Mouse (Mus musculus): ENCODE measurements around the gene Ankrd6. TPM values are rescaled to one million over a fixed set of nuclear protein-coding genes. Genes with fewer than 3 reads are reported as not detected.
"Not testable (repeated sequence)": the region's sequence is repeated elsewhere in the genome, so short reads cannot be mapped to it uniquely, and the experiment has no call there.

The Ankrd6 gene
- 1 to 10 TPM in 1 of 2 experiments, under 1 TPM in 1; 0.99 to 1.4 TPM for polyA plus RNA-seq (2017; shearing (Covaris generic))

DNA sequence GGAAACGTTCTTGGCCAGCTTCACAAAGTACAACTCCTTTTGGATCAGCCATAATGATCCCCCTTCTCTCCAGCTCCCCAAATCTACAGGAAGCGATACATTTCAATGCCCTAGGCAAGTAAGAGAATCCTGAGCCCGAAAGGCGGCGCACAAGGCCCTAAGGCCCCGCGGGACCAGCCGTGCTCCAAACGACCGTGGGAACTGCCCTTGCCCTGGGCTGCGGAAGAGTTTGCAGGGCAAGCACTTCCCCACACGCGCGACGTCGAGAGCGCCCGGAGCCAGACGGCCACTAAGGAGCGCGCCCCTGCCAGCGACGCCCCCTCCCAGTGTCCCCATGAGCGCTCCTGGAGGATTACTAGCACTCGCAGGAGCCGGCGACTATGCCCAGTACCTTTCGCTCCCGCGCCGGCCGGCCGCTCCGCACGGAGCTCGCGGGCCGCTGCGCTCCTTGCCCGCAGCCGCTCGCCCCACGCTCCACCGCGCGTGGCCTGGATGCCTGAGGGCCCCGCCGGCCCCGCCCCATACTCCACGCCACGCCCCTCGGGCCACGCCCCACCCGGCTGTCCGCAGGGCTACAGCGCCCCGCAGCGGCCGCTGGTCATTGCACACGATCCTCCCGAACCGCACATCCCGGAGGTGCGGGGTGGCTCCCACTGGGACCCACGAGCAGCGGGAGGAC, at the start of gene Ankrd6:
Gene Ankrd6, minus strand, starts transcription at position 486 of the 679 bp plus-strand sequence.
- peak; percentile 83 for ATAC-seq

DNA sequence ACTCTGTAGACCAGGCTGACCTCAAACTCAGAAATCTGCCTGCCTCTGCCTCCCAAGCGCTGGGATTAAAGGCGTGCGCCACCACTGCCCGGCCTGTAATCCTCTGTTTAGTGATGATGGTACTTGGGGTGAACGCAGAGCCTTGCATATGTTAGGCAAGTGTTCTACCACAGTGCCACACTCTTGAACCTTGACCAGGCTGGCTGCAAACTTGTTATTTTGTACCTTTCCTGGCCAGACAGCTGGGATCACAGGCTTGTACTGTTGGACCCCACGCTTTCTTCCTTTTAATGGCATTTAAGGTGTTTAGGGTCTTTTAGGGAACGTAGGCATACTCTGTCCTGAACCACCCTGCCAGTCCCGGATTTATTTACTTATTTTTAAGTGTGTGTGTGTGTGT, 48.4 kb upstream of the Ankrd6 start:
- ATAC-seq = no peak

DNA sequence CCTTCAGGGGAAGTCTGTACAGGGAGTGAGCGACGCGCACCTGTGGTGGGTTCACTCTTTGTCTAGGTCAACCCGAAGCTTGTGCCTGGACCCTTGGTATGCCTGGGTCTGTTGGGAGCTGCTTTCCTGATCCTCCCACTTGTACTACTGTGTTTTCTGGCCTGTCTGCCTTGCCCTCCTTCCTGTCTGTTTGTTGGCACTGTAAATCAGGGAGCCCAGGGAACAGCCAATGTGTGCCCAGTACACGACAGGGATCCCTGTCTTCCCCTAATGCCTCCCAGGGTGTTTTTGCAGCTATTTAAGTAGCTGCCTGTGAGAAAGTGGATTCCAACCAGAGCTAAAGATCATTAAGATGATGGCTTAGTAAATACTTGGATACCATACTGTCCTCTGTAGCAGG, 46.9 kb upstream of the Ankrd6 start:
- no peak for ATAC-seq

DNA sequence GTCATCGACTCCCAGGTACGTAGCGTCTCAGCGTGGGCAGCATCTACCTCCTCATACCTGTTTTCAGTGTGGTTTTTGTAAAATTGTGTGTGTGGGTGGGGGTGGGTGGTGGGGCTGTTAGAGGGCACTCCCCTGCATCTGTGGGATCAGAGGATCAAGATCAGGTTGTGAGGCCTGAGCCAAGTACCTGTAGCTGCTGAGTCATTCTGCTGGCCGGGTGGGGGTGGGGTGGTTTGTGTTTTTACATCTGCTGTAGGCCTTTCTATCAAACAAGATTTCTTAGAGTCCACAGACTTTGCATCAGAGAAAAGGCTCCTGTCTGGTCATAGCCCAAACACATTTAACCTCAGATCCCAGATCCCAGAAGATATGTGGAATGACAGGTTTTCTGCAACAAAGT, 45.4 kb upstream of the Ankrd6 start:
- no peak for ATAC-seq

DNA sequence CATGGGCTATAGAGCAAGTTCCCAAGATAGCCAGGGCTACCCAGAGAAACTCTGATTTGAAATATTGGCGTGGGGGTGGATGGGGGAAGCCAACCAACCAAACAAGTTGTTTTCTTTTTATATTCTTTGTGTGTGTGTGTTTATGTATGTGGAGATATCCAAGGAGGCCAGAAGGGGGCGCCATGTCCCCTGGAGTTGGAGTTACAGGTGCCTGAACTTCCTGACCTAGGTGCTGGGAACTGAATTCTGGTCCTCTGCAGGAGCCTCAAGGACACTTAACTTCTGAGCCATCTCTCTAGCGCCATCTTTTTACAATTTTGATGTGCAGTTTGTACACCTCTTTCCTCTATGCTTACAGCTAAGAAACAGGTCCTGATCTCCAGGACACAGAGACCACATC, 43.5 kb upstream of the Ankrd6 start:
- no peak for ATAC-seq

DNA sequence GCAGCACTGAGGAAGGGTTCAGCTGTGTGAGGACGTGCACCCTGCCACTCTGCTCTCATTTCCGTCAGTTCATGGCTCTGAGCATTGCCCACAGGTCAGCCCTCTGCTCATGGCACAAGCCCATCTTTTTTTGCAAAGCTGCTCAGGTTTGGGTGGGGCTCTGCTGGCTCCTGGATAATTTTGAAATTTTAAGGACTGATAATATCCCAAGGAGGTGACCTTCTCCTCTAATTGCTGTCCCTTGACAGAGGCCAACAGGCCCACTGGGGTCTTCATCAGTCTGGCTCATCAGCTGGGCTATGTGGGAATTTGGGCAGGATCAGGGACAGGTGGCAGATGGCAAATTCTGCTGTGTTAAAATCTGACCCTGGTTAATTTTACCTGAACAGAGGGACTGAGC, 38.7 kb upstream of the Ankrd6 start:
- ATAC-seq = no peak

DNA sequence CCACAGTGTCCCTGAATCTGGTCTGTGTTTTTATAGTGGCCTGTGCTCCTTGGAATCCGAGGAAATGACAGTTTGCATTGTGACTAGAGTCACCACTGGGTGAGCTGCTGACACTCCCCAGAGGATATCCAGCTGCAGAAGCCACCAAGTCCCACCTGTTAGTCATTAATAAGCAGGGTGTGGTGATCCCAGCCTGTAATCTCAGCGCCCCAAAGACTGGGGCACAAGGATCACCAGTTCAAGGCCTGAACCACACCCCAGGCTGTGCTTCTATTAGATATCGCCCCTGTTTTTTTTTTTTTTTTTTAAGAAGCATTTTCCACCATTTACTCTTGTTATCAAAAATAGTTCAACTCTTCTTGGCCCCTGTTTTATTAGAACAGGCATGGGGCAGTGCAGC, 36.4 kb upstream of the Ankrd6 start:
- no peak for ATAC-seq

DNA sequence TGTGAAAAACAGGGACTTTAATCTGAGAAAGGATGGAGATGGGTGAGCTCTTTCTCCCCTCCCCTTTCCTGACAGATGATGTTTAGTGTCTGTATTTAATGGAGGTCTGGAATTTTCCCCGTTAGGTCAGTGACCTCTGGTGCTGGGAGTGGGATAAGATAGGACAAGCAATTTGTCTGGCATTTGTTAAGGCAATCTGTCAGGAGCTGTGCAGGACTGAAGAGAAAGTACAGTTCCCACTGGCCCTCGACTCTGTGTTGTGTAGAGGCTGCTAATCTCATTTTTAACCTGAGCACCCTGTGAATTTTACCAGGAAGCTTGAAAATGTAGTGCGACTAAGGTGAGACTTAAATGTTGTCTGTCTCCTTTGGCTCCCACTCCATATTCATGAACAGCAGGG, 35.0 kb upstream of the Ankrd6 start:
- ATAC-seq = no peak

DNA sequence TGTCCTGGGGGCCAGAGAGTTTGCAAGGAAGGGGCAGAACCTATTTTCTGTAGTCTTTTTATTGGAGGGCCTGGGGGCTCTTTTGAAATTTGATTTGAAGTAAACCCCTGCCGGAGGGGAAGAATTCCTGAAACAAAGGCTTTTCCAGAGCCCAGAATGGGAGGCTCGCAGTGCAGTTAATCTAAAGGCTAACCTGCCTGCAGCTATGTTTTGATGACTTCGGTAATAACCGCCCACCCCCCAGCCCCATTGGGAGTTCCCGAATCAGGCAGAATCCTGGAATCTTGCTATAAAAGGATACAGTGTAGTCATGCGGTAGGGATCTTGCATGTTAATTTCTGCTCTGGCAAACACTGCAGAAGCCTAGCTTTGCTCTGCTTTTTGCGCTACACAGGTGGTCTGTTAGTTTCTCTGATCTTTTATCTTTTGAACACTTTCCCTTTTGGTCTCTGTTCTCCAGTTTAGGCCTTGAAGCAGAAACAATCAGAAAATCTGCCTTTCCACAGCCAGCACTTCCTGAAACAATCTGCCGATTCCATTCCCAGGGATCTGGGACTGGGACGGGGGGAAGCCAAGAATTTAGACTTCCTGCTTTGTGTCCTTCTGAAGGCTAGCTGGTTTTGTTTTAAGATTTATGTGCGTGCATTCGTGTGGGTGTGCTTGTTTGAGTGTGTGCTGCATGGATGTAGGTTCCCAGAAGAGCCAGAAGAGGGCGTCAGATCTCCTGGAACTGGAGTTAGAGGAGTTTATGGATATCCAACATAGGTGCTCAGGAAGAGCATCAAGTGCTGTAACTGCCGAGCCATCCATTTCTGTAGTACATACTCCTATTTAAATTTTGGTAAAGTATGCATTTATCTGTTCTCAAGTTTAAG, 34.4 kb upstream of the Ankrd6 start:
- no peak for ATAC-seq

DNA sequence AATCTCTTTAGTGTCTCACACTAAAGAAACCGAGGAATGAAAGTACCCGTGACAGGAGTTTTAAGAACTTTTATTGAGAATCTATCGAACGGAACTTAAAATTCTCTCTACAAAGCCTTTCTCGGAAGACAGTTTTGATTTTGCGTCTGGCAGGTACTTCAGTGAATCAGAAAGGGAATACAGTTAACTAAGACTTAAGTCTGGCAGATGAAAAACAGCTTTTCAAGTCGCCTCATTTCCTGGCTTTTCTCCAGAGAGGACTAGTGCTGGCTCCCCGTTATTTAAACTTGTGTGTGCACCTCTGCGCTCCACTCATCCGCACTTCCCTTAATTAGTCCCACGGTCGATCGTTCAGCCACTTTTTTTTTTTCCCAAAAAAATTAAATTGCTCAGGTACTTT, 33.6 kb upstream of the Ankrd6 start:
- ATAC-seq = no peak

DNA sequence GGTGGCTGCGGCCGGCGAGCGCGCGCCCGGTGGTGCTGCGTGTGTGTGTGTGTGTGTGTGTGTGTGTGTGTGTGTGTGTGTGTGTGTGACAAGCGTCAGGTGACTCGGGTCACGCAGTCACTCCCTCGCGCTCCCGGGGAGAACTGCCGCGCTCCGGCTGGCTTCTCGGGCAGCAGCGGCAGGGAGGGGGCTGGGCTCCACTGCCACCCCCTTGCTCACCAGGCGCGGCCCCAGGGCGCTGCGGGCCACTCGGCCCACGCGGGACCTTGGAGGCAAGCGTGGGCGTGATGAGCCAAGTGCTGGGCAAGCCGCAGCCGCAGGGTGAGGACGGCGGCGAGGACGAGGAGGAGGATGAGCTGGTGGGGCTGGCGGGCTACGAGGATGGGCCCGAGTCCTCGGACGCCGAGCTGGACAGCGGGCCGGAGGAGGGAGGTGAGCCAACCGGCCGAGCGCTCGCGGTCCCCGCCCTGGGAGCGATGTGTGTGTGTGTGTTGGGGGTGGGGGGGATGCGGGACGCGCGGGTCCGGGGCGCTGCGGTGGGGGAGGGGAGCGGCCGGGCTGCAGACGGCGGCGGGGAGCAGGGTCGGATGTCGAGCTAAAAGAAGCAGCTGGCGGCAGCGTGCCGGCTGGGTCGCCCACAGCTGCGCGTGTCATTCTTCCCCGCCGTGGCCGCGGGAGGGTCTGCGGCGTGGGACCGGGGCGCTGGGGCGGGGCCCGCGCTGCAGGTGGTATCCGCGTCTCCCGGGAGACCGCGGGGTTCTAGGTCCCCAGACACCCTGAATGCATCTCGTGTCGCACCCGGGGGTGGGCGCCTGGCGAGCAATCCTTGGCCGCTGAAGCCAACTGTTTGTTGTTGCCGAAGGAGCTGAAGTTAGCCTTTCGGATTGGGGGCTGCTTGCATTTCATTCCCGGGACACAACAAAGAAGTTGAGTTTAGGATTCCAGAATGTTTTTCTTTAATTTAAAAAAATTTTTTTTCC, 32.8 kb upstream of the Ankrd6 start:
- peak; percentile 50 for ATAC-seq

DNA sequence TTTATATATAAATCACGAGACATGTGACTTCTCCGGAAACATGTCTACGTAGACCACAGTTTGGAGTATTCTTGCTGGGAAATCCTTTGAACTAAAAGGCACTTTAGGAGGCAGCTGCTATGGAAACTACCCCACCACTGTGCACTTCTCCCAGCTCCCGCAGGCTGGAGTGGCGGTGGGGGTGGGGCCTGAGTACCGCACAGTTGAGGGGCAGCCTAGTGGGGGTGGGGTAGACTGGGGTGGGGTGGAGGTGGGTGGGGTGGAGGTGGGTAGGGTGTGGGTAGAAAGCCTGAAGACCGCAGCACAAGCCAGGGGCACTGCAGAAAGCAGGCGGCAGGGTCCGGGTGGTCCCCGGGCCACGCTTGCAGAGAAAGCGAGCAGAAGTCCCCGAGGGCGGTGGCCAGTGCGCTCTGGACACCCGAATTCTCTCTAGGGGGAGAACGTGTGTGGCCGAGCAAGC, 32.1 kb upstream of the Ankrd6 start, which contains the start of gene Rragd:
Gene Rragd, plus strand, starts transcription at position 322 of the 460 bp plus-strand sequence.
- peak; percentile 29 for ATAC-seq

DNA sequence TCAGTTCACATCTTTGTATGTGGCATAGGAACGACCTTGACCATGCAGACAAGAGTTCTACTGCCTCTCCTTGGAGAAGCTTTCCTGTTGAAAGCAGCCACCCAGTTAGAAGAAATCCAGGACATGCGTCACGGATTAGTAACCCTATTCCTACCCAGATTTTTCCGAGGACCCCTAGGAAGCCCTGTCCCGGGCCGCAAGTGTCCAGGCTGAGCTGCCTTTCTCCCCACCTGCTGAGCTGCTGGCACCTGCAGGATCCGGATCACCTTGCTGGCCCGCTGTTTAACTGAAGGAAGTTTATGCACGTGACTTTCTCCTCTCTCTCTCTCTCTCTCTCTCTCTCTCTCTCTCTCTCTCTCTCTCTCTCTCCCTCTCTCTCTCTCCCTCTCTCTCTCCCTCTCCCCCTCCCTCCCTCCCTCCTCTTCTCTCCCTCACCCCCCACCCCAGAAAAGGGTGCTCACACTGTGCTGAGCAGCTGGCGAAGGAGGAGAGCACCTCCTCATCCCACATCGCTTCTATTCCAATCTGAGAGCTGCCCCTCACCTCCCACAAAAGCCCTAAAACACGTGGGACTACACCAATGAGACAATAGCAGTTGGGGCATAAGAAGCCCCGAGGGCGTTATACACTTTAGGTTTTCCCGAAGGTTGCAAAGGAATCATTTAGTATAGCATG, 31.5 kb upstream of the Ankrd6 start:
- no peak for ATAC-seq

DNA sequence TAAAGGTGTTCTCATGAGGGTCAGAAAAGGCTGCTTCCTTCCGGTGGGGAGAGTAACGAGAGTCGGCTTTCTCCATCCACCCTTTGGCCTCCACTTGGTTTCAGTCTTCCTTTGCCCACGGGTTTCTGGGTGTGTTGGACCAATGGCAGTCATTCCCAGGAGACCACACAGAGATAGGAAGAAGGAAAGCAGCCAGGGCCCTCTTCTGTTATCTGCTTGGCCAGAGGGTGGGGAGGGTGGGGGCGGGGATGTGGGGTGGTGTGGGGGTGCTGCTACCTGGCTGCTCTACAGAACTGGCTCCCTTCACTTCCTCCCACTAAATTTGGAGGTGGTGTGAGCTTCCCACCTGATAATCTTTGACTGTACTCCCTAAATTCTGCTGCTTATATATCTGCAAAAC, 31.0 kb upstream of the Ankrd6 start:
- no peak for ATAC-seq

DNA sequence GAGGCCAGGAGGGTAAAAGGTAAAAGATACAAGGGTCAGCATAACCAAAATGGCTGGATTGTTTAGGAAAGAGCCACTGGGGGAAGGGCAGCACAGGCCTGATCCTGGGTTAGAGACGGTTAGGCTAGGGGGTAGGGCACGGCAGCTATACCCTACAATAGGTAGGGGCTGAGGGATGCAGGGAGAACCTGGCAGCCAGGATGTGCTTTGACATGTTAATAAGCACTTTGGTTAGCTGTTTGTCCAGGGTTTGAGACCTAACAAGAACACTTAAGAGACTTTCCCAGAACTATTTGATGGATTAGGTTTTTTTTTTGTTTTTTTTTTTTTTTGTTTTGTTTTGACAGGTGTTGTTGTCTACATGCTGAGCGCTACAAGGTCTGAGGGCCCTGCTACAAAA, 29.4 kb upstream of the Ankrd6 start:
- no peak for ATAC-seq

DNA sequence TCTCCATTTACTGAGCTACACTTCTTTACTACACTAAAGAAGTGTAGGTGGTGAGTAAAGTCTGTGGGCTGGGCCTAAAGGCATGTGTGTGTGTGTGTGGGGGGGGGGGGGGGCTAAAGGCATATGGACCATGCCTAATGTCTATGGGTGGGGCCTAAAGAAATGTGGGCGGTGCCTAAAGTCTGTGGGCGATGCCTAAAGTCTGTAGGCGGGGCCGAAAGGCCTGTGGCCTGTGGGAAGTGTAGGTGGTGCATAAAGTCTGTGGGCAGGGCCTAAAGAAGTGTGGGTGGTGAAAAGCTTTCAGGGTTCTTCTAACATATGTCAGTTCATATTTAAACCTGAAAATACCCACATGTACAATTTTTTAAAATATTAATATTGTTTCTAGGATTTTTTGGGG, 26.7 kb upstream of the Ankrd6 start:
- ATAC-seq = no peak

DNA sequence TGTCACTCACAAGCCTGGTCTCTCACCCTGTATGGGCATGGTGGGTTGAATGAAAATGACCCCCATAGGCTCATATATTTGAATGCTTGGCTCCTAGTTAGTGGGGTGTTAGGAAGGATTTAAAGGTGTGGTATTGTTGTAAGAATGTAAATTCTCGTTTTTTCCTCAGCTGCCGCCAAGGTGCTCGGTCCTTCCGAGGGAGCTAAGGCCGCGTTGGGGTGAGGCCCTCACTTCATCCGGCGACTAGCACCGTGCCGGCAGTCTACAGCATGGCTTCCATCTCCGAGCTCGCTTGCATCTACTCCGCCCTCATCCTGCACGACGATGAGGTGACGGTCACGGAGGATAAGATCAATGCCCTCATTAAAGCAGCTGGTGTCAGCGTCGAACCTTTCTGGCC, 14.0 kb upstream of the Ankrd6 start:
- ATAC-seq = not testable (repeated sequence)

DNA sequence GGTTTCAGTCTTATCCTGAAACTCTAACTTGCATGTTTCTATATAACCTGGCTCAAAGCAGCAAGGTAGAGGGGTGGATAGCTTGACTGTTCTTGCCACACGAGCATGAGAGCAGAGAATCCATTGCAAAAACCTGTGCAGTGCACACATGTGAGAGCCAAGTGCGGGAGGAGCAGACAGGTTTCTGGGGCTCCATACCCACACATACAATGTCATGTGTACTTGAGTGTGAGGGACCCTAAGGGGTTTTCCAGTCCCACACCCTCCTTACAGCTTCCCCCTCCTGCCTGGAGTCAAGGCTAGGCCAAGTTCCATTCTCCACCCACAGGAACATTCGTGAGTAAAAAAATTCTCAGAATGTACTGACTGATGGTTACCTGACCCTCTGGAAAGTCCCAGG, 10.8 kb upstream of the Ankrd6 start:
- peak; percentile 40 for ATAC-seq

DNA sequence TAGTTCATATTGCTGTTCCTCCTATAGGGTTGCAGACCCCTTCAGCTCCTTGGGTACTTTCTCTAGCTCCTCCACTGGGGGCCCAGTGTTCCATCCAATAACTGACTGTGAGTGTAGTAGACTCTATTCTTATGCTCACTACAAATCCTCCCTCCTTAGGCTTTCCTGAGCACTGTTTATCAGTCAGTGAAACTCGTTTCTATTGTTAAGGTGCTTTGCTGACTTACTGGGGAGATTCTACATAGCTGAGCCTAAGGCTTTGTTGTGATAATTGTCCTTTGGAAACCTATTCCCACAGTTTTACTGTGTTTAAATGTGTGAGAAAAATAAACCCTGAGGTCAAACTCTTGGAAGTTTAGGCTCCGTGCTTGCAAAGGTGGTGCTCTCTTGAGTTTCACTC, 5.8 kb upstream of the Ankrd6 start:
- ATAC-seq = no peak

DNA sequence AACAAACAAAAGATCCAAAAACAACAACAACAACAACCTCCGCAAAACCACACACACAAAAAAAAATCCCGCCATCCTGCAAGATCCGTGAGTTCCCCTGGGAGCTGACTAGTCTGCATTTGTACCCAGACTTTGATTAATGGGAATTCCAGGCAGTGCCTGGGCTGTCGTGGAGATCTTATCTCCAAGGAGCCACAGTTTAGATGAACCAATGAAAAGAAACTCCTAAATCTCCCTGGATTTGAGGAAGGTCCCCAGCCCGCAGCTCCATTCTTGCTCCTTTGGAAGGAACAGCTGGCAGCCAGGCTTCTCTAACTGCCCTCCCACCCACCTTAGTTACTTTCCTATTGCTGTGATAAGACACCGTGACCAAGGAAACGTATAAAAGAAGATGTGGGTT, 2.0 kb upstream of the Ankrd6 start:
- no peak for ATAC-seq

DNA sequence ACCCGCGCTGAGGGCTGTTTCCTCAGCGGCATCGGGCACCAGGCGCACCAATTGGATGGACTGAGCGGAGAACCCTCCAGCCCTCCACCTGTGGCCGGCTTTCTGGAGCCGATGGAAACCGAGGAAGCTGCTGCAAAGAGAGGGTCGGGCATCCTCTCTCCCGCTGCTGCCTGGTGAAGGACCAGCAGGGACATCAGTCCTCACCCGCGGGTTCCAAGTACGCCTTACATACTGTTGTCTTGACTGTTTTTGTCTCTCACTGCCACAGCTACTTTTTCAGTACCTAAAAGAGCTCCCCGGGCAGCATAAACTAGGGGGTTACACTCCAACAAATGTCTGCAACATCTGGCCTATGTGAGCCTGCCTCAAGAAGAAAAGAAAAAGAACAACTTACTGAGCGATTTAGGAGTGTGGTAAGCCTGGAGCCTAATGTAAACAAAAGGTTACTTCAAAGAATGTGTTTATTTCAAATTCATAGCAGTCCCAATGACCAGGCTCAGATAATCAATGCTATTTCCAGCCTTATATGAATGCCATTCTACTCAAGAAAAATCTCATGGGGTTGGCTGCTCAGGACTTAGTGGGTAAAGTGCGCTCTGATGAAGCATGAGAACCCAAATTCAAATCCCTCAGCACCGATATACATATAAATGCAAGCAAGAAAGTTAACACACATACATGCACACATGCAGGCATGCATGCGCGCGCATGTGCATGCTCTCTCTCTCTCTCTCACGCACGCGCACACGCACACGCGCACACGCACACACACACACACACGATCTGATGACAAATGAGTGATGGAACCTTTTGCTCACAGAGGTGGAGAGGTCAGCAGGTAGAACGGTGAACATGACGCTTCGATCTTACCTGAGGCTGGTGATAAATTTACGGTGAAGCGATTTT, 647 bp upstream of the Ankrd6 start:
- no peak for ATAC-seq
